Mouse (Mus musculus): ENCODE measurements at regions not wholly inside any gene's neighbourhood (a gene's known extent, or its start where the extent isn't known, plus 50 kb on each side); places are given as distances from the start of the nearest gene placed in this dataset.

DNA sequence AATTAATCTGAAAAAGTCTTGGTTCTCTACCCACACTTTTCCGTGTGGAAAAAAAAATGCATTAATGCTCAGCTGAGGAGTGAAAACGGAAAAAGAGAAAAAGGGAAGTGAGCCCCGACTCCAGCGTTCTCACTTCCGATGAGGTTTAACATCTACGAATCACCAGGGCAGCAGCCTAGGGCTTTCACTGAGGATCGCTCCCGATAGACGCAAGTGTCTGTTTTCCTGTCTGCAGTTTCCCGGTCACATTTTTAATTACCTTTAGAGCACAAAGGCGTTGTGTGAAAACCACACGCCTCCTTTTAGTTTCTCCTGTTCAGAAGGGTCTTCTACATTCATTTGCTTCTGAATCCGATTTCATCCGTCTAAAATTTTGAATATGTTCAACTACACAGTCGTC lies 179.2 kb upstream of the Otx2 start:
- no peak for DNase-seq
- intact Hi-C loops (cut with DNase I): no loop called here

GRCm38 (mm10) chr14:48852061-48852460 lies 178.4 kb upstream of the Otx2 start:
- intact Hi-C loops (cut with DNase I): no loop called here

GRCm38 (mm10) chr14:48842861-48843260 lies 169.2 kb upstream of the Otx2 start:
- intact Hi-C loops (cut with DNase I): no loop called here
- no peak for DNase-seq

More at GRCm38 (mm10) chr14:48852061-48852460, 178.4 kb upstream of the Otx2 start:
- no peak for DNase-seq

- DNase-seq: no peak
- intact Hi-C loops (cut with DNase I): no loop called here
Measured at GRCm38 (mm10) chr14:48841278-48841677, 167.7 kb upstream of the Otx2 start.

- intact Hi-C loops (cut with DNase I): no loop called here
- no peak for DNase-seq
Measured at GRCm38 (mm10) chr14:48837181-48837580, 163.6 kb upstream of the Otx2 start.

- DNase-seq: no peak
- intact Hi-C loops (cut with DNase I): no loop called here
Measured at GRCm38 (mm10) chr14:48836071-48836470, 162.5 kb upstream of the Otx2 start.

- intact Hi-C loops (cut with DNase I): no loop called here
- DNase-seq: no peak
Measured at GRCm38 (mm10) chr14:48834416-48834815, 160.8 kb upstream of the Otx2 start.

GRCm38 (mm10) chr14:48826421-48826820 lies 152.8 kb upstream of the Otx2 start:
- intact Hi-C loops (cut with DNase I): no loop called here
- no peak for DNase-seq

DNA sequence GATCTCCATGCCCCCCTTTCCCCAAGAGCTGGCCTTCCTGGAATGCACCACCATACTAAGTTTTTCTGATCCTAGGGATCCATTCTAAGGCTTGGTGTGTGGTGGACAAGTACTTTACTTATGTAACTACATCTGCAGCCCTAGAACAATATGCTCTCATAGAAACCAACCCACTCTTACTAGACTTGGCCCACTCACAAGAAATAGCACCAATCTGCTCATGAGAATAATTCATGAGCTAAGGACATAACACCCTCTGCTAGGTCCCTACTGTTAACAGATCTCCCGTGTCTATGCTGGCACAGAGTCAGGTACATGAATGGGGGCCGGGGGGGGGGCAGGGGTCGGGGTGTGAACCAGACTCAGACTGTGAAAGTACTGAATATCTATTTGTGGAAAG lies 150.8 kb upstream of the Otx2 start:
- DNase-seq: no peak
- intact Hi-C loops (cut with DNase I): no loop called here

DNA sequence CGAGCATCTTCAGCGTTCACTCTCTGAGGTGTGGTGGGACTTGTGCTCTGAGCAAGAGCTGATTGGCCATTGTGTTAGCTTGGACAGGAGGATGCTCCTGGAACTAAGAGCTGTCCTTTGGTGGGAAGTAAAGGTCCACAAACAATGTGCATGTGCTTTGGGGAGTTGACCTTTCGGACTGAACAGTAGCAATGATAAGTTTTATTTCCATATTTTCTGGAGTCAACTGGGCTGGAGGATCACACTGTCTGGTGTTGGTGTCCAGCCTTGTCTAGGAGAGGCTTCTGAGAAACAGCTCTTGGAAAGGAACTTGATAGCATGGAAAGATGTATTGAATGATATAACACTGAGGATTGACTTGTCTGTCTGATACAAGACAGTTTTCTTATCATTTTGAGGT lies 142.3 kb upstream of the Otx2 start:
- DNase-seq: no peak
- intact Hi-C loops (cut with DNase I): no loop called here

GRCm38 (mm10) chr14:48815231-48815728 lies 141.7 kb upstream of the Otx2 start:
- no peak for DNase-seq
- intact Hi-C loops (cut with DNase I): no loop called here

- DNase-seq: no peak
- intact Hi-C loops (cut with DNase I): no loop called here
Measured at GRCm38 (mm10) chr14:48812741-48813495, 139.3 kb upstream of the Otx2 start.

GRCm38 (mm10) chr14:48804098-48804497 lies 130.5 kb upstream of the Otx2 start:
- intact Hi-C loops (cut with DNase I): no loop called here
- no peak for DNase-seq

DNA sequence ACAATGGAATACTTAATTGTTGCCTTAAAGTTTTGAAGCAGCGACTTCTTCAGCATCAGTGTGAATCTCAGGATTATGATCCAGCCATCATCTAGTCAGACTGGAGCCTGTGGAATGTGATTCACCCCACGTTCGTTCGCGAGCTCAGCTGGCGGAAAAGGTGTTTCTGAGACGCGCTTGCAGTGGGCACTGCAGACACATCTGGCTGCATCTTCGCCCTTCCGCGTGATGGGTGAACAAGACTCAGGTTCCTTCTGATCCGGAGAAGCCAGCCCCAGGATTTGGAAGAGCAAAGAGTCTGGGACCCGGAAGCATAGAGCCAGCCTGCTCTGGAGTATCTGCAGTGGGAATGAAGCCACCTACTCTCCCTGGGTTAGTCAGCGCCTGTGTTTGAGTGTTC lies 127.7 kb upstream of the Otx2 start:
- intact Hi-C loops (cut with DNase I): no loop called here
- DNase-seq: no peak

GRCm38 (mm10) chr14:48800857-48801256 lies 127.2 kb upstream of the Otx2 start:
- DNase-seq: no peak
- intact Hi-C loops (cut with DNase I): no loop called here

- intact Hi-C loops (cut with DNase I): no loop called here
Measured at GRCm38 (mm10) chr14:48800100-48800449, 126.5 kb upstream of the Otx2 start.

DNA sequence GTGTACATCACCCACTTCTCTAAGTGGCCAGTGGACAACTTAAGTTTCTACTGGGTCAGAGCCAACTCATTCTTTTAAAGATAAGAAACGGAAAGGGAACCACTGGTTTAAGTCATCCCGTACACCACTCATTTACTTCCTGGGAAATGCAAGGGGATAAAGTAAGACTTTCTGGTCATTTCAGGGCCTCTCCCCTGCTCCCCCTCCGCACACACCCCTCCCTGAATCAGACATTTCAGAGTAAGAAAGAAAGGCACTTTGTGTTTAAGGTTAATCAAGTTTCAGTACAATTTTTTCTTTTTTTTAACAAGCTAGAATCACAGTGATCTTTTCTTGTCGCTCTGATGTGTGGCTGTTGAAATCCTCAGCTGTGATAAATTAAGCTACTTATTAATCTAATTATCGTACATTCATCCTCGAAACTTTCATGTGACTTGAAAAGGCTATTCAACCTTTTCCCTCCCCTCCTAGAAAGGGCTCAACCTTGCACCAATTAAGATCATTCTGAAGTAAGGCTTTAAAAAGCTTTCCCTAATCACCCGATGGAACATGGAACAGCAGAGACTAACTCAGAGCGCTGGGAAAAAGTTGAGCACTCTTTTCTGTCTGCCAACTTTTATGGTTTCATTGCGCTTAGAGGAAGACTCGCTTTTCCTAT lies 126.0 kb upstream of the Otx2 start:
- DNase-seq: no peak
- intact Hi-C loops (cut with DNase I): no loop called here

More at GRCm38 (mm10) chr14:48800100-48800449, 126.5 kb upstream of the Otx2 start:
- no peak for DNase-seq

DNA sequence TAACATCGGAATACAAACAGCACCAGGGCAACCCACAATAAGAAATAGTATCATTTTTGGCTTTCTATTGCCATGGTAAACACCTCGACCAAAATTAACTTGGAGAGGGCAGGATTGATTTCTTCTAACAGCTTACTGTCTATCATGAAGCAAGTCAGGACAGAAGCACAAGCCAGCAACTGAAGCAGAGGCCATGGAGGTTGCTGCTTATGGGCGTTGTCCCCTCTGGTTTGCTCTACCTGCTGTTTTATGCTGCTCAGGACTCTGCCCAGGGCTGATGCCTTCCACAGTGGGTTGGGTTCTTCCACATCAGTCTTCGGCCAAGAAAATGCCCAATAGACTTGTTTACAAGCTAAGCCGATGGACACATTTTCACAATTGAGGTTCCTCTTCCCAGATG lies 117.9 kb upstream of the Otx2 start:
- intact Hi-C loops (cut with DNase I): no loop called here
- DNase-seq: no peak

DNA sequence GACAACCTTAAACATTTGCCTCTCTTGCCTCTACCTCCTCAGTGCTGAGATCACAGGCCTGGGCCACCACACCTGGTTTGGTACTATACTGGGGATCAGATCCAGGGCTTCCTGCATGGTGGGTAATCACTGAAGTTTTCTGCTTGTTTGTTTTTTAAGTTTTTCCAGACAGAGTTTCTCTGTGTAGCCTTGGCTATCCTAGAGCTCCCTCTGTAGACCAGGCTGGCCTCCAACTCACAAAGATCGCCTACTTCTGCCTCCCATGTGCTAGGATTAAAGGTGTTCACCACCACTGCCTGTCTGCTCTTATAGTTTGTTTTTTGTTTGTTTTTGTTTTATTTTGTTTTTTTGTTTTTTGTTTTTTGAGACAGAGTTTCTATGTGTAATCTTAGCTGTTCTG lies 105.7 kb upstream of the Otx2 start:
- no peak for DNase-seq
- intact Hi-C loops (cut with DNase I): no loop called here

GRCm38 (mm10) chr14:48770832-48771231 lies 97.2 kb upstream of the Otx2 start:
- no peak for DNase-seq
- intact Hi-C loops (cut with DNase I): no loop called here

GRCm38 (mm10) chr14:48762691-48763090 lies 89.1 kb upstream of the Otx2 start:
- intact Hi-C loops (cut with DNase I): no loop called here
- DNase-seq: no peak

GRCm38 (mm10) chr14:48761002-48761648 lies 87.5 kb upstream of the Otx2 start:
- no peak for DNase-seq
- intact Hi-C loops (cut with DNase I): no loop called here

All from heart, postnatal 10 days (tissue).